Comparison of ENCODE assay signal across 19 mouse cellular contexts in genomic region chr17:12179339-12179738, GRCm38 (mm10).
DNase-seq lines count a peak whose midpoint lies in the region; ATAC-seq and TF ChIP-seq lines count a peak whose summit lies in the region.
"Had no signal": no experiment of that assay in that cellular context is flagged by ENCODE, and none has a peak within 500 bp of the region (broad histone marks: within the 10 kb centered on the region; RNA-seq: fewer than 3 reads in every experiment).

No protein-coding gene starts in this region.

- peaks cover 7% of the 10 kb centered on the region; the same call in 1 of the 2 replicates for H3K4me1 ChIP-seq in lung, embryonic 14.5 days (ENCODE audit: insufficient read depth)
- H3K4me1 ChIP-seq: hindbrain, embryonic 10.5 days; megakaryocyte, embryonic 14.5 days had no signal

- no peak overlapping the region for H3K4me2 ChIP-seq in lung, embryonic 14.5 days
- H3K4me2 ChIP-seq: midbrain, embryonic 15.5 days had no signal

- H3K27me3 ChIP-seq in lung, embryonic 14.5 days (ENCODE audit: insufficient read depth, low read length), result no peaks in the 10 kb centered on the region
- H3K27me3 ChIP-seq: megakaryocyte, embryonic 14.5 days; midbrain, embryonic 15.5 days had no signal

- no peak for TF ChIP-seq CTCF in gastrocnemius, adult 2 months (IDR thresholded peaks at IDR 0.05)
- TF ChIP-seq CTCF in lung, embryonic 14.5 days (IDR thresholded peaks at IDR 0.05; ENCODE audit: low read depth), result no peak

- 36% methylated on average over 7 of the region's 7 CpGs for WGBS in lung, embryonic 14.5 days

- DNase-seq in gastrocnemius, adult 2 months, result peak; percentile 32
- DNase-seq in gastrocnemius, adult 8-10 months (ENCODE audit: low spot score in 2 of 2), result no peak
- peak; percentile 34 for DNase-seq in kidney, postnatal 10 days
- DNase-seq in kidney, adult 18-20 months, result no peak
- peak; percentile 85 for DNase-seq in lung, embryonic 14.5 days
- no peak for DNase-seq in lung, postnatal 14 days
- peak; percentile 35 for DNase-seq in lung, postnatal 36 days
- DNase-seq in frontal cortex, adult 2 months (ENCODE audit: extremely low spot score in 1 of 2, low spot score in 1 of 2), result no peak
- DNase-seq: cerebellum, adult 2 months; left cerebral cortex, postnatal 4 days; right cerebral cortex, postnatal 14 days; thymus, postnatal 36 days had no signal

- H3K27ac ChIP-seq in gastrocnemius, adult 2 months, result no peak overlapping the region
- no peak overlapping the region for H3K27ac ChIP-seq in lung, embryonic 14.5 days (ENCODE audit: low read depth)
- H3K27ac ChIP-seq: forebrain, embryonic 10.5 days; hindbrain, embryonic 10.5 days had no signal

- no peak overlapping the region for H3K9ac ChIP-seq in lung, embryonic 14.5 days
- H3K9ac ChIP-seq: midbrain, embryonic 15.5 days had no signal

- ATAC-seq in lung, embryonic 14.5 days (ENCODE audit: insufficient read depth), result peak; percentile 87
- ATAC-seq: hindbrain, postnatal 0 days; intestine, postnatal 0 days; midbrain, embryonic 15.5 days had no signal

- H3K36me3 ChIP-seq in lung, embryonic 14.5 days (ENCODE audit: insufficient read depth), result peaks cover 10% of the 10 kb centered on the region; the same call in 1 of the 2 replicates
- H3K36me3 ChIP-seq: midbrain, embryonic 15.5 days had no signal

- no peak overlapping the region for H3K4me3 ChIP-seq in gastrocnemius, adult 2 months
- H3K4me3 ChIP-seq in lung, embryonic 14.5 days (ENCODE audit: low read depth, low read length), result no peak overlapping the region
- H3K4me3 ChIP-seq: forebrain, embryonic 10.5 days; hindbrain, embryonic 10.5 days; megakaryocyte, embryonic 14.5 days; midbrain, embryonic 15.5 days; myocyte had no signal

- intact Hi-C loops in gastrocnemius, adult 2 months (cut with DNase I), result no loop called here

- peaks cover 4% of the 10 kb centered on the region; the same call in 1 of the 2 replicates for H3K9me3 ChIP-seq in lung, embryonic 14.5 days (ENCODE audit: low read depth, low read length)
- H3K9me3 ChIP-seq: midbrain, embryonic 15.5 days had no signal

Comparison
In these comparisons a context has a peak if more than half of its experiments do, and no peak if none do; other contexts are left out.
1. DNase-seq: peak in gastrocnemius, adult 2 months (single experiment), kidney, postnatal 10 days (single experiment), lung, embryonic 14.5 days (single experiment) and lung, postnatal 36 days (single experiment); none in gastrocnemius, adult 8-10 months (0 of 2), kidney, adult 18-20 months (single experiment), lung, postnatal 14 days (single experiment) and frontal cortex, adult 2 months (0 of 2).